ENCODE assay signal across 33 mouse cellular contexts in the genomic region with DNA sequence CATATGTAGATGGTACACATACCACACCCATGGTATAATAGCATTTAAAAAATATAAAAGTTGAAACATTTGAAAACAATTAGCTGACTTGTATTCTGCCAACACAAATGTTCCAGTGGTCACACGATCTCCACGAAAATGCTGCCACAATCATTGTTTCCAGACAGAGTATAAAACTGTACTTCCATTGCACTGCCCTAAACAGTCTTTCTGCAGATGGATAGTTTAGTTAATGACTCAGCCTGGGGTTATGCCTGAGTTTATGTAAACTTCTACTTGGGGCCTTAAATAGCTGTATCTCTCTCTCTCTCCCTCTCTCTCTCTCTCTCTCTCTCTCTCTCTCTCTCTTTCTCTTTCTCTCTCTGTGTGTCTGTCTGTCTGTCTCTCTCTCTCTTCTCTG. TPM values are rescaled to one million over a fixed set of nuclear protein-coding genes. Genes with fewer than 3 reads are reported as not detected.
A peak's percentile ranks its signal among the peaks of the same experiment; 100 is the strongest.
DNase-seq lines count a peak whose midpoint lies in the region; ATAC-seq and TF ChIP-seq lines count a peak whose summit lies in the region.
"Had no signal": no experiment of that assay in that cellular context is flagged by ENCODE, and none has a peak within 500 bp of the region (broad histone marks: within the 10 kb centered on the region; RNA-seq: fewer than 3 reads in every experiment).

No protein-coding gene starts in this region.

- no peak overlapping the region for H3K4me3 ChIP-seq in stomach, embryonic 16.5 days (replicated peaks; ENCODE audit: low read length)
- no peak overlapping the region for H3K4me3 ChIP-seq in stomach, postnatal 0 days (ENCODE audit: low read depth, low read length)
- no peak overlapping the region for H3K4me3 ChIP-seq in embryonic facial prominence, embryonic 15.5 days (replicated peaks)
- H3K4me3 ChIP-seq in myocyte, result no peak overlapping the region
- H3K4me3 ChIP-seq in forebrain, embryonic 16.5 days (replicated peaks; ENCODE audit: low read length), result no peak overlapping the region
- H3K4me3 ChIP-seq: forebrain, embryonic 13.5 days; kidney, embryonic 15.5 days; neural tube, embryonic 15.5 days had no signal

- no peaks in the 10 kb centered on the region for H3K4me1 ChIP-seq in stomach, embryonic 16.5 days (ENCODE audit: control insufficient read depth, insufficient read depth, low read length)
- H3K4me1 ChIP-seq in stomach, postnatal 0 days (replicated peaks; ENCODE audit: control insufficient read depth, insufficient read depth), result no peaks in the 10 kb centered on the region
- H3K4me1 ChIP-seq in embryonic facial prominence, embryonic 15.5 days, result 0 out of 2 replicates have a peak, but pooled peaks cover 6% of the 10 kb centered on the region
- H3K4me1 ChIP-seq in forebrain, embryonic 16.5 days (replicated peaks; ENCODE audit: control insufficient read depth, insufficient read depth, low read length), result no peaks in the 10 kb centered on the region
- H3K4me1 ChIP-seq: forebrain, embryonic 13.5 days; kidney, embryonic 15.5 days; neural tube, embryonic 15.5 days had no signal

- no peaks in the 10 kb centered on the region for H3K27me3 ChIP-seq in stomach, embryonic 16.5 days (ENCODE audit: control insufficient read depth, insufficient read depth, low read length)
- H3K27me3 ChIP-seq in stomach, postnatal 0 days (ENCODE audit: control insufficient read depth, insufficient read depth, low read length), result no peaks in the 10 kb centered on the region
- H3K27me3 ChIP-seq in Patski (peaks cover 11% of the 10 kb centered on the region), myocyte (ENCODE audit: control insufficient read depth, insufficient read depth, insufficient read length) (peaks cover 4% of the 10 kb centered on the region)
- H3K27me3 ChIP-seq in embryonic facial prominence, embryonic 15.5 days, result no peaks in the 10 kb centered on the region
- no peaks in the 10 kb centered on the region for H3K27me3 ChIP-seq in forebrain, embryonic 16.5 days (replicated peaks; ENCODE audit: control insufficient read depth, insufficient read depth, low read length)
- H3K27me3 ChIP-seq: forebrain, embryonic 13.5 days; kidney, embryonic 15.5 days had no signal

- H3K36me3 ChIP-seq in stomach, embryonic 16.5 days (ENCODE audit: control insufficient read depth, insufficient read depth, low read length), result no peaks in the 10 kb centered on the region
- H3K36me3 ChIP-seq in stomach, postnatal 0 days (ENCODE audit: control insufficient read depth, insufficient read depth, low read length), result no peaks in the 10 kb centered on the region
- H3K36me3 ChIP-seq in embryonic facial prominence, embryonic 15.5 days, result no peaks in the 10 kb centered on the region
- no peaks in the 10 kb centered on the region for H3K36me3 ChIP-seq in myocyte (ENCODE audit: control insufficient read depth, insufficient read depth)
- no peaks in the 10 kb centered on the region for H3K36me3 ChIP-seq in forebrain, embryonic 16.5 days (ENCODE audit: control insufficient read depth, insufficient read depth)
- H3K36me3 ChIP-seq: G1E; kidney, embryonic 15.5 days; neural tube, embryonic 15.5 days had no signal

- TF ChIP-seq CTCF in stomach, postnatal 0 days (IDR thresholded peaks at IDR 0.05; ENCODE audit: low read depth), result no peak
- TF ChIP-seq CTCF in Patski (IDR thresholded peaks at IDR 0.05), result no peak

- in situ Hi-C loops in Patski (cut with MboI; ENCODE audit: low pct_unique_long_range_greater_than_20kb), result loop anchor here (10.0 kb wide), 2 partner anchors 359 to 399 kb away; a partner anchor contains a TSS

- no peak overlapping the region for H3K9ac ChIP-seq in stomach, embryonic 16.5 days (ENCODE audit: low read length)
- no peak overlapping the region for H3K9ac ChIP-seq in stomach, postnatal 0 days (ENCODE audit: low read length)
- no peak overlapping the region for H3K9ac ChIP-seq in embryonic facial prominence, embryonic 15.5 days
- H3K9ac ChIP-seq in forebrain, embryonic 16.5 days (replicated peaks; ENCODE audit: low read depth, low read length), result no peak overlapping the region
- H3K9ac ChIP-seq: forebrain, embryonic 13.5 days; hindbrain, embryonic 14.5 days; kidney, embryonic 15.5 days; neural tube, embryonic 15.5 days had no signal

- CTCF ChIA-PET in Patski (lab: Charles Lee), result interaction anchor here (0.8 to 2.4 kb wide), 3 partner anchors 14 to 398 kb away, joined by 3 to 9 read pairs (median 3); no protein-coding TSS in a partner anchor

- POLR2A ChIA-PET in Patski (lab: Charles Lee), result no interaction called here

- no peak for DNase-seq in stomach, postnatal 0 days (ENCODE audit: low spot score)
- DNase-seq in Patski (ENCODE audit: low read depth, low spot score), result no peak
- no peak for DNase-seq in left cerebral cortex, adult 18-20 months (ENCODE audit: low spot score in 2 of 2)
- DNase-seq in urinary bladder, adult 18-20 months (ENCODE audit: low spot score in 2 of 2), result no peak
- DNase-seq: adrenal gland, adult 2 months; adrenal gland, postnatal 36 days; cerebellum, adult 18-20 months; cerebellum, postnatal 10 days; gastrocnemius, postnatal 14 days; heart, adult 18-20 months; heart, postnatal 4 days; kidney, adult 11 months; kidney, postnatal 25 days; left cerebral cortex, postnatal 4 days; midbrain, embryonic 14.5 days; retina, postnatal 1 day; spleen, adult 18-20 months; thymus, adult 2 months; thymus, postnatal 4 days had no signal

- H3ac ChIP-seq in myocyte (ENCODE audit: control insufficient read depth, insufficient read length), result no peak overlapping the region

- TF ChIP-seq EP300 in stomach, postnatal 0 days (optimal IDR thresholded peaks at IDR 0.05), result no peak

- TF ChIP-seq POLR2A in myocyte (IDR thresholded peaks at IDR 0.05; ENCODE audit: insufficient read length, low read depth), result no peak

- no peaks in the 10 kb centered on the region for H3K79me2 ChIP-seq in myocyte (ENCODE audit: control insufficient read depth, insufficient read depth)

- peak; percentile 68; the same call in 1 of the 2 replicates for ATAC-seq in stomach, embryonic 16.5 days (ENCODE audit: insufficient read depth, low FRiP score)
- ATAC-seq in stomach, postnatal 0 days (ENCODE audit: low FRiP score, low TSS enrichment), result no peak
- peak; percentile 83 for ATAC-seq in Patski
- ATAC-seq in embryonic facial prominence, embryonic 15.5 days (ENCODE audit: insufficient number of reproducible peaks, low FRiP score, low TSS enrichment, low read depth), result peak; percentile 90
- no peak for ATAC-seq in forebrain, embryonic 16.5 days
- ATAC-seq: forebrain, embryonic 13.5 days; inflammation-experienced regulatory T-cells, adult 6 months; lung, postnatal 0 days had no signal

- 30% methylated on average over 2 of the region's 2 CpGs for WGBS in stomach, embryonic 16.5 days
- WGBS in stomach, postnatal 0 days, result 35% methylated on average over 2 of the region's 2 CpGs
- WGBS in embryonic facial prominence, embryonic 15.5 days, result 42% methylated on average over 2 of the region's 2 CpGs
- 79% methylated on average over 2 of the region's 2 CpGs for WGBS in forebrain, embryonic 16.5 days

- H3K9me3 ChIP-seq in stomach, embryonic 16.5 days (replicated peaks; ENCODE audit: control insufficient read depth, low read length), result no peaks in the 10 kb centered on the region
- no peaks in the 10 kb centered on the region for H3K9me3 ChIP-seq in stomach, postnatal 0 days (ENCODE audit: control insufficient read depth, low read length)
- no peaks in the 10 kb centered on the region for H3K9me3 ChIP-seq in embryonic facial prominence, embryonic 15.5 days (replicated peaks)
- H3K9me3 ChIP-seq in forebrain, embryonic 16.5 days (ENCODE audit: control insufficient read depth, low read length), result no peaks in the 10 kb centered on the region
- H3K9me3 ChIP-seq: forebrain, embryonic 13.5 days; G1E; kidney, embryonic 15.5 days; neural tube, embryonic 15.5 days had no signal

- no peak overlapping the region for H3K4me2 ChIP-seq in stomach, embryonic 16.5 days (ENCODE audit: low read depth, low read length)
- no peak overlapping the region for H3K4me2 ChIP-seq in stomach, postnatal 0 days (replicated peaks; ENCODE audit: low read depth)
- H3K4me2 ChIP-seq in embryonic facial prominence, embryonic 15.5 days (replicated peaks), result no peak overlapping the region
- peak overlapping the region; percentile 56 for H3K4me2 ChIP-seq in myocyte (ENCODE audit: low read depth)
- no peak overlapping the region for H3K4me2 ChIP-seq in forebrain, embryonic 16.5 days (ENCODE audit: low read length)
- H3K4me2 ChIP-seq: forebrain, embryonic 13.5 days; heart, embryonic 11.5 days; hindbrain, embryonic 14.5 days; kidney, embryonic 15.5 days; liver, embryonic 11.5 days; neural tube, embryonic 15.5 days had no signal

- no peak overlapping the region for H3K27ac ChIP-seq in stomach, embryonic 16.5 days (ENCODE audit: low read length)
- no peak overlapping the region for H3K27ac ChIP-seq in stomach, postnatal 0 days (replicated peaks)
- peak overlapping the region; percentile 82 for H3K27ac ChIP-seq in embryonic facial prominence, embryonic 15.5 days (replicated peaks)
- no peak overlapping the region for H3K27ac ChIP-seq in forebrain, embryonic 16.5 days (ENCODE audit: low read length)
- H3K27ac ChIP-seq: forebrain, embryonic 13.5 days; hindbrain, embryonic 14.5 days; kidney, embryonic 15.5 days; macrophage; neural tube, embryonic 15.5 days had no signal

TF ChIP-seq in myocyte, 11 proteins besides CTCF, POLR2A, EP300 and RAD21 (continues in another document):
- TF ChIP-seq REST (IDR thresholded peaks at IDR 0.05; ENCODE audit: insufficient read depth, insufficient read length), result no peak
- no peak for TF ChIP-seq USF1 (IDR thresholded peaks at IDR 0.05; ENCODE audit: low read depth)
- TF ChIP-seq TCF12 (IDR thresholded peaks at IDR 0.05; ENCODE audit: insufficient read depth, poor library complexity, severe bottlenecking), result no peak
- no peak for TF ChIP-seq TCF3 (IDR thresholded peaks at IDR 0.05; ENCODE audit: insufficient read length, low read depth)
- TF ChIP-seq SRF (IDR thresholded peaks at IDR 0.05; ENCODE audit: control insufficient read depth, insufficient read length, low read depth), result no peak
- TF ChIP-seq MAX (IDR thresholded peaks at IDR 0.05; ENCODE audit: low read depth), result no peak
- no peak for TF ChIP-seq MYOG (IDR thresholded peaks at IDR 0.05; ENCODE audit: control insufficient read depth in 1 of 3, insufficient read depth in 1 of 3, insufficient read length in 2 of 3, low read depth in 2 of 3)
- TF ChIP-seq MYOD1 (IDR thresholded peaks at IDR 0.05; ENCODE audit: control insufficient read depth in 1 of 3, insufficient read length in 2 of 3, low read depth in 2 of 3), result no peak
- TF ChIP-seq POLR2AphosphoS2 (IDR thresholded peaks at IDR 0.05; ENCODE audit: insufficient read length, low read depth), result no peak

RNA-seq across cellular contexts. Expression of a gene that starts 24.7 kb away (rescaled TPM):
- 1,277 and 1,737 TPM in 2 replicates for polyA plus RNA-seq in stomach, embryonic 16.5 days (2015; fragmentation: Nextera tagmentation; extraction: Ambion mirVana)
- 666 and 760 TPM in 2 replicates for polyA plus RNA-seq in stomach, postnatal 0 days (2015; fragmentation: Nextera tagmentation; extraction: Ambion mirVana)
- 537 TPM for polyA plus RNA-seq in Patski (2021)
- polyA plus RNA-seq in embryonic facial prominence, embryonic 15.5 days (2015; fragmentation: Nextera tagmentation; extraction: Ambion mirVana), result 565 and 632 TPM in 2 replicates
- 139 TPM for polyA plus RNA-seq in myocyte (2012; fragmentation: generic; extraction: Trizol)
- total RNA-seq in left cerebral cortex, adult 18-20 months (2021), result 1 to 10 TPM; 2.4 to 2.6 TPM
- 5.8 and 9.2 TPM in 2 replicates for polyA plus RNA-seq in forebrain, embryonic 16.5 days (2015; fragmentation: Nextera tagmentation; extraction: Ambion mirVana)
- polyA plus RNA-seq: G1E had no signal

Comparison
In these comparisons a context has a peak if more than half of its experiments do, and no peak if none do; other contexts are left out.
1. ATAC-seq: peak in stomach, embryonic 16.5 days (single experiment), Patski (single experiment) and embryonic facial prominence, embryonic 15.5 days (single experiment); none in stomach, postnatal 0 days (single experiment) and forebrain, embryonic 16.5 days (single experiment).
2. RNA of a gene that starts 24.7 kb away (polyA plus RNA-seq): 1,277 to 1,737 TPM in stomach, embryonic 16.5 days, 666 to 760 TPM in stomach, postnatal 0 days, 565 to 632 TPM in embryonic facial prominence, embryonic 15.5 days, 537 TPM in Patski (single experiment) and 139 TPM in myocyte (single experiment); 5.8 to 9.2 TPM in forebrain, embryonic 16.5 days; every median in the first group is over 10 times any median in the second.